Mouse (Mus musculus): ENCODE data around the gene Rabl2. TPM values are rescaled to one million over a fixed set of nuclear protein-coding genes. Genes with fewer than 3 reads are reported as not detected.

The Rabl2 gene
- polyA plus RNA-seq, 1 experiment from 2014 or later = 20.0 TPM

GRCm38 (mm10) chr15:89557179-89557995, 34.3 kb downstream of the Rabl2 start:
- peaks cover 30% of the 10 kb centered on the region for H3K27me3 ChIP-seq (ENCODE audit: control insufficient read depth, insufficient read depth, low read length)
- no peak for ATAC-seq (replicated peaks; ENCODE audit: extremely low read depth, insufficient read depth, low FRiP score)
- H3K9ac ChIP-seq (ENCODE audit: low read length) = no peak overlapping the region

GRCm38 (mm10) chr15:89556401-89557178, 35.1 kb downstream of the Rabl2 start:
- Histone ChIP-seq H3K36me3 (ENCODE audit: control insufficient read depth, insufficient read depth) (no peaks in the 10 kb centered on the region), H3K4me3 (ENCODE audit: low read length) (peak overlapping the region; percentile 1), H3K9me3 (replicated peaks; ENCODE audit: control insufficient read depth, low read length) (no peaks in the 10 kb centered on the region), H3K4me2 (ENCODE audit: low read depth, low read length) (peak overlapping the region; percentile 49), H3K4me1 (ENCODE audit: control insufficient read depth, insufficient read depth, low read length) (peaks cover 13% of the 10 kb centered on the region), H3K27ac (ENCODE audit: low read length) (no peak overlapping the region), H3K27me3 (ENCODE audit: control insufficient read depth, insufficient read depth, low read length) (peaks cover 30% of the 10 kb centered on the region), H3K9ac (ENCODE audit: low read length) (peak overlapping the region; percentile 30; the same call in 1 of the 2 replicates)
- ATAC-seq (replicated peaks; ENCODE audit: extremely low read depth, insufficient read depth, low FRiP score) = 0 out of 2 replicates have a peak, but pooled peaks have one; percentile 19
- WGBS = 28% methylated on average over 23 of the region's 23 CpGs

More at GRCm38 (mm10) chr15:89557179-89557995, 34.3 kb downstream of the Rabl2 start:
- Histone ChIP-seq H3K4me3 (ENCODE audit: low read length) (peak overlapping the region; percentile 35), H3K27ac (ENCODE audit: low read length) (no peak overlapping the region), H3K4me2 (ENCODE audit: low read depth, low read length) (peak overlapping the region; percentile 54), H3K4me1 (ENCODE audit: control insufficient read depth, insufficient read depth, low read length) (peaks cover 13% of the 10 kb centered on the region), H3K9me3 (replicated peaks; ENCODE audit: control insufficient read depth, low read length) (no peaks in the 10 kb centered on the region), H3K36me3 (ENCODE audit: control insufficient read depth, insufficient read depth) (no peaks in the 10 kb centered on the region)
- 23% methylated on average over 40 of the region's 40 CpGs for WGBS

- WGBS = 71% methylated on average over 6 of the region's 6 CpGs
- Histone ChIP-seq H3K9me3 (replicated peaks; ENCODE audit: control insufficient read depth, low read length) (no peaks in the 10 kb centered on the region), H3K4me3 (ENCODE audit: low read length) (no peak overlapping the region), H3K4me2 (ENCODE audit: low read depth, low read length) (no peak overlapping the region), H3K36me3 (ENCODE audit: control insufficient read depth, insufficient read depth) (no peaks in the 10 kb centered on the region), H3K9ac (ENCODE audit: low read length) (no peak overlapping the region), H3K27ac (ENCODE audit: low read length) (no peak overlapping the region), H3K27me3 (ENCODE audit: control insufficient read depth, insufficient read depth, low read length) (peaks cover 30% of the 10 kb centered on the region), H3K4me1 (ENCODE audit: control insufficient read depth, insufficient read depth, low read length) (peaks cover 13% of the 10 kb centered on the region)
- no peak for ATAC-seq (replicated peaks; ENCODE audit: extremely low read depth, insufficient read depth, low FRiP score)
Measured at GRCm38 (mm10) chr15:89555591-89555990, 36.1 kb downstream of the Rabl2 start.

- Histone ChIP-seq H3K27ac (ENCODE audit: low read length) (no peak overlapping the region), H3K4me1 (ENCODE audit: control insufficient read depth, insufficient read depth, low read length) (0 out of 2 replicates have a peak, but pooled peaks cover 2% of the 10 kb centered on the region), H3K36me3 (ENCODE audit: control insufficient read depth, insufficient read depth) (no peaks in the 10 kb centered on the region), H3K9ac (ENCODE audit: low read length) (no peak overlapping the region), H3K9me3 (replicated peaks; ENCODE audit: control insufficient read depth, low read length) (no peaks in the 10 kb centered on the region), H3K4me2 (ENCODE audit: low read depth, low read length) (no peak overlapping the region), H3K4me3 (ENCODE audit: low read length) (no peak overlapping the region), H3K27me3 (ENCODE audit: control insufficient read depth, insufficient read depth, low read length) (peaks cover 18% of the 10 kb centered on the region)
- no peak for ATAC-seq (replicated peaks; ENCODE audit: extremely low read depth, insufficient read depth, low FRiP score)
- WGBS = 77% methylated on average over 1 of the region's 1 CpGs
Measured at GRCm38 (mm10) chr15:89551733-89552132, 40.0 kb downstream of the Rabl2 start.

- WGBS = 85% methylated on average over 8 of the region's 8 CpGs
- H3K4me3 ChIP-seq (ENCODE audit: low read length) = no peak overlapping the region
- H3K4me2 ChIP-seq (ENCODE audit: low read depth, low read length) = no peak overlapping the region
- no peak overlapping the region for H3K9ac ChIP-seq (ENCODE audit: low read length)
- H3K4me1 ChIP-seq (ENCODE audit: control insufficient read depth, insufficient read depth, low read length) = 0 out of 2 replicates have a peak, but pooled peaks cover 2% of the 10 kb centered on the region
- H3K9me3 ChIP-seq (replicated peaks; ENCODE audit: control insufficient read depth, low read length) = no peaks in the 10 kb centered on the region
- H3K36me3 ChIP-seq (ENCODE audit: control insufficient read depth, insufficient read depth) = no peaks in the 10 kb centered on the region
- H3K27me3 ChIP-seq (ENCODE audit: control insufficient read depth, insufficient read depth, low read length) = peaks cover 12% of the 10 kb centered on the region
- no peak overlapping the region for H3K27ac ChIP-seq (ENCODE audit: low read length)
- ATAC-seq (replicated peaks; ENCODE audit: extremely low read depth, insufficient read depth, low FRiP score) = no peak
Measured at GRCm38 (mm10) chr15:89550506-89550905, 41.2 kb downstream of the Rabl2 start.

- Histone ChIP-seq H3K4me1 (ENCODE audit: control insufficient read depth, insufficient read depth, low read length) (0 out of 2 replicates have a peak, but pooled peaks cover 2% of the 10 kb centered on the region), H3K9ac (ENCODE audit: low read length) (no peak overlapping the region), H3K9me3 (replicated peaks; ENCODE audit: control insufficient read depth, low read length) (no peaks in the 10 kb centered on the region), H3K27me3 (ENCODE audit: control insufficient read depth, insufficient read depth, low read length) (peaks cover 12% of the 10 kb centered on the region), H3K27ac (ENCODE audit: low read length) (no peak overlapping the region), H3K4me2 (ENCODE audit: low read depth, low read length) (peak overlapping the region; percentile 66), H3K4me3 (ENCODE audit: low read length) (peak overlapping the region; percentile 45), H3K36me3 (ENCODE audit: control insufficient read depth, insufficient read depth) (no peaks in the 10 kb centered on the region)
- no peak; the same call in 1 of the 2 replicates for ATAC-seq (replicated peaks; ENCODE audit: extremely low read depth, insufficient read depth, low FRiP score)
- WGBS = 47% methylated on average over 11 of the region's 11 CpGs
Measured at GRCm38 (mm10) chr15:89548837-89549236, 42.9 kb downstream of the Rabl2 start.

- Histone ChIP-seq H3K27ac (ENCODE audit: low read length) (no peak overlapping the region), H3K27me3 (ENCODE audit: control insufficient read depth, insufficient read depth, low read length) (peaks cover 12% of the 10 kb centered on the region), H3K9ac (ENCODE audit: low read length) (peak overlapping the region; percentile 27), H3K4me2 (ENCODE audit: low read depth, low read length) (peak overlapping the region; percentile 66), H3K36me3 (ENCODE audit: control insufficient read depth, insufficient read depth) (no peaks in the 10 kb centered on the region), H3K9me3 (replicated peaks; ENCODE audit: control insufficient read depth, low read length) (no peaks in the 10 kb centered on the region), H3K4me3 (ENCODE audit: low read length) (peak overlapping the region; percentile 45), H3K4me1 (ENCODE audit: control insufficient read depth, insufficient read depth, low read length) (0 out of 2 replicates have a peak, but pooled peaks cover 2% of the 10 kb centered on the region)
- ATAC-seq (replicated peaks; ENCODE audit: extremely low read depth, insufficient read depth, low FRiP score) = peak; percentile 47
- 22% methylated on average over 58 of the region's 58 CpGs for WGBS
Measured at GRCm38 (mm10) chr15:89547824-89548601, 43.7 kb downstream of the Rabl2 start.

- no peak for ATAC-seq (replicated peaks; ENCODE audit: extremely low read depth, insufficient read depth, low FRiP score)
- Histone ChIP-seq H3K4me1 (ENCODE audit: control insufficient read depth, insufficient read depth, low read length) (0 out of 2 replicates have a peak, but pooled peaks cover 2% of the 10 kb centered on the region), H3K4me3 (ENCODE audit: low read length) (peak overlapping the region; percentile 45), H3K27ac (ENCODE audit: low read length) (no peak overlapping the region), H3K36me3 (ENCODE audit: control insufficient read depth, insufficient read depth) (no peaks in the 10 kb centered on the region), H3K4me2 (ENCODE audit: low read depth, low read length) (peak overlapping the region; percentile 66), H3K9ac (ENCODE audit: low read length) (peak overlapping the region; percentile 27; the same call in 1 of the 2 replicates), H3K27me3 (ENCODE audit: control insufficient read depth, insufficient read depth, low read length) (peaks cover 12% of the 10 kb centered on the region), H3K9me3 (replicated peaks; ENCODE audit: control insufficient read depth, low read length) (no peaks in the 10 kb centered on the region)
- WGBS = 53% methylated on average over 8 of the region's 8 CpGs
Measured at GRCm38 (mm10) chr15:89547321-89547720, 44.4 kb downstream of the Rabl2 start.
